ENCODE assay signal across 9 mouse cellular contexts in genomic region chr1:179012273-179012672, GRCm38 (mm10).
DNase-seq lines count a peak whose midpoint lies in the region; ATAC-seq and TF ChIP-seq lines count a peak whose summit lies in the region.
"Had no signal": no experiment of that assay in that cellular context is flagged by ENCODE, and none has a peak within 500 bp of the region (broad histone marks: within the 10 kb centered on the region; RNA-seq: fewer than 3 reads in every experiment).

No protein-coding gene starts in this region.

- TF ChIP-seq CTCF in brain, embryonic 14.5 days (IDR thresholded peaks at IDR 0.05; ENCODE audit: borderline replicate concordance, extremely low read depth, insufficient read depth, insufficient read length) = no peak

- H3K27ac ChIP-seq in forebrain, embryonic 16.5 days (ENCODE audit: low read length) = no peak overlapping the region
- H3K27ac ChIP-seq in forebrain, embryonic 13.5 days = no peak overlapping the region
- H3K27ac ChIP-seq: liver, embryonic 13.5 days had no signal

- ATAC-seq in forebrain, embryonic 16.5 days = 0 out of 2 replicates have a peak, but pooled peaks have one; percentile 45
- no peak for ATAC-seq in forebrain, embryonic 13.5 days
- no peak for ATAC-seq in activated CD4-positive, CD25-positive, alpha-beta regulatory T cell, adult 4 months

- WGBS in forebrain, embryonic 16.5 days = 58% methylated on average over 4 of the region's 4 CpGs
- WGBS in forebrain, embryonic 13.5 days = 74% methylated on average over 4 of the region's 4 CpGs

- no peak overlapping the region for H3K9ac ChIP-seq in forebrain, embryonic 16.5 days (replicated peaks; ENCODE audit: low read depth, low read length)
- no peak overlapping the region for H3K9ac ChIP-seq in forebrain, embryonic 13.5 days
- H3K9ac ChIP-seq: liver, embryonic 13.5 days had no signal

- no peak overlapping the region for H3K4me2 ChIP-seq in forebrain, embryonic 16.5 days (ENCODE audit: low read length)
- no peak overlapping the region for H3K4me2 ChIP-seq in forebrain, embryonic 13.5 days
- H3K4me2 ChIP-seq: liver, embryonic 13.5 days had no signal

- DNase-seq in brain, embryonic 14.5 days (ENCODE audit: low read depth) = peak; percentile 69
- DNase-seq in gastrocnemius, adult 8-10 months (ENCODE audit: low spot score in 2 of 2) = peak; percentile 60 to 77
- peak; percentile 73 to 80 for DNase-seq in kidney, postnatal 36 days
- peak; percentile 15 to 41 for DNase-seq in lung, postnatal 4 days
- no peak for DNase-seq in thymus, adult 18-20 months
- DNase-seq: liver, embryonic 13.5 days had no signal

- no peaks in the 10 kb centered on the region for H3K9me3 ChIP-seq in forebrain, embryonic 16.5 days (ENCODE audit: control insufficient read depth, low read length)
- H3K9me3 ChIP-seq in forebrain, embryonic 13.5 days (replicated peaks) = no peaks in the 10 kb centered on the region
- H3K9me3 ChIP-seq: liver, embryonic 13.5 days had no signal

- no peak for TF ChIP-seq POLR2A in brain, embryonic 14.5 days (IDR thresholded peaks at IDR 0.05; ENCODE audit: borderline replicate concordance, extremely low read depth, insufficient read depth, insufficient read length, poor library complexity, severe bottlenecking)

- H3K27me3 ChIP-seq in forebrain, embryonic 16.5 days (replicated peaks; ENCODE audit: control insufficient read depth, insufficient read depth, low read length) = no peaks in the 10 kb centered on the region
- no peaks in the 10 kb centered on the region for H3K27me3 ChIP-seq in forebrain, embryonic 13.5 days
- H3K27me3 ChIP-seq: liver, embryonic 13.5 days had no signal

- no peaks in the 10 kb centered on the region for H3K36me3 ChIP-seq in forebrain, embryonic 16.5 days (ENCODE audit: control insufficient read depth, insufficient read depth)
- no peaks in the 10 kb centered on the region for H3K36me3 ChIP-seq in forebrain, embryonic 13.5 days (ENCODE audit: poor library complexity, severe bottlenecking)
- H3K36me3 ChIP-seq: liver, embryonic 13.5 days had no signal

- H3K4me1 ChIP-seq in forebrain, embryonic 16.5 days (replicated peaks; ENCODE audit: control insufficient read depth, insufficient read depth, low read length) = peaks cover 7% of the 10 kb centered on the region
- H3K4me1 ChIP-seq in forebrain, embryonic 13.5 days = no peaks in the 10 kb centered on the region
- H3K4me1 ChIP-seq: liver, embryonic 13.5 days had no signal

- no peak overlapping the region for H3K4me3 ChIP-seq in forebrain, embryonic 16.5 days (replicated peaks; ENCODE audit: low read length)
- H3K4me3 ChIP-seq in forebrain, embryonic 13.5 days = no peak overlapping the region
- H3K4me3 ChIP-seq: liver, embryonic 13.5 days had no signal

Comparison
In these comparisons a context has a peak if more than half of its experiments do, and no peak if none do; other contexts are left out.
1. DNase-seq: peak in brain, embryonic 14.5 days (single experiment), gastrocnemius, adult 8-10 months (2 of 2), kidney, postnatal 36 days (2 of 2) and lung, postnatal 4 days (2 of 2); none in thymus, adult 18-20 months (0 of 2).